Mouse (Mus musculus): ENCODE measurements around the gene Cnbd2.

DNA sequence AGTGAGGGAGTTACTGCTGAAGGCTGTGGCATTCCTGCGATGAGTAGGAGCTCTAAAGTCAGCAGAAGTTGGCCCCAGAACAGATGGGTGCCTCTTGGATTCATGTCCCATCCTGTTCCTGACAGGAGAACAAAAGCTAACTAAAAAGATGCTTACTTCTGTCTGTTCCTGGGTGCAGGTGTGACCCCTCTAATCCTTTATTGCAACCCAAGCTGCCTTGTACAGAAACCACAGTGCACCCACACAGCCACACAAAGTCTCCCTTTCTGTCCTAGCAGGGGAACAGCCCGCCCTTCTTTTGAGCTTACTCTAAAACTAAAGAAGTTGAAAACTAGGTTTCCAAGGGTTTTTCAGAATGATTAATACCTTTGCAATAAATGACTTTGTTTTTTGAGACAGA is 23.9 kb upstream of the Cnbd2 start:
- no peak for TF ChIP-seq CTCF (IDR thresholded peaks at IDR 0.05; ENCODE audit: borderline replicate concordance, extremely low read depth, insufficient read depth, insufficient read length)
- TF ChIP-seq POLR2A (IDR thresholded peaks at IDR 0.05; ENCODE audit: borderline replicate concordance, extremely low read depth, insufficient read depth, insufficient read length, poor library complexity, severe bottlenecking), result no peak
